Mouse (Mus musculus): ENCODE measurements around the gene Igsf9. TPM values are rescaled to one million over a fixed set of nuclear protein-coding genes. Genes with fewer than 3 reads are reported as not detected.
A peak's percentile ranks its signal among the peaks of the same experiment; 100 is the strongest.

Gene Igsf9
- polyA plus RNA-seq, 1 experiment from 2014 or later, result 1.1 TPM

DNA sequence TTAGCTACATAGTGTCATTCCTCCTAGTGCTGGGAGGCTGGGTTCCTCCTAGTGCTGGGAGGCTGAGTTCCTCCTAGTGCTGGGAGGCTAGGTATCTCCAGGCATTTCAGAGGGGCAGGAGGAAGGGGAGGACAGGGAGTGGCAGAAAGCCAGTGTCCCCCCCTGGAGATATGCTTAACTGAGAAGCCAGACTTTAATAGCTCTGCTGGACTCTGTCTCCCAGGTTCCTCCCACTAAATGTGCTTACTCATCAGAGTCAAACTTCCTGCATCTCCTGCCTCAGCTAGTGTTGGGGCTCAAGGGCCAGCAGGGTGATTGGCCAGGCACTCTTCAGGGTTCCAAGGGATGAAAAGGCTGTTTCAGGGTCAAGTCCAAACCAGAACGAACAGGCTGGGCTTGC lies 33.8 kb downstream of the Igsf9 start:
- 59% methylated on average over 1 of the region's 1 CpGs for WGBS
- no peak overlapping the region for H3K4me3 ChIP-seq (ENCODE audit: low read depth, low read length)
- no peaks in the 10 kb centered on the region for H3K27me3 ChIP-seq (replicated peaks; ENCODE audit: insufficient read depth, low read length)
- TF ChIP-seq EP300 (IDR thresholded peaks at IDR 0.05) (no peak), CTCF (IDR thresholded peaks at IDR 0.05) (no peak)
- peaks cover 31% of the 10 kb centered on the region for H3K4me1 ChIP-seq (ENCODE audit: insufficient read depth, low read depth, low read length)
- H3K27ac ChIP-seq (ENCODE audit: low read length), result peak overlapping the region; percentile 79
- ATAC-seq, result no peak
- H3K4me2 ChIP-seq (replicated peaks; ENCODE audit: low read depth, low read length), result no peak overlapping the region
- H3K36me3 ChIP-seq (ENCODE audit: insufficient read depth, low read length), result no peaks in the 10 kb centered on the region
- peaks cover 5% of the 10 kb centered on the region; the same call in 1 of the 2 replicates for H3K9me3 ChIP-seq (ENCODE audit: low read length)
- no peak overlapping the region for H3K9ac ChIP-seq (replicated peaks; ENCODE audit: low read depth)
- peak; percentile 5 for DNase-seq (ENCODE audit: low spot score)

DNA sequence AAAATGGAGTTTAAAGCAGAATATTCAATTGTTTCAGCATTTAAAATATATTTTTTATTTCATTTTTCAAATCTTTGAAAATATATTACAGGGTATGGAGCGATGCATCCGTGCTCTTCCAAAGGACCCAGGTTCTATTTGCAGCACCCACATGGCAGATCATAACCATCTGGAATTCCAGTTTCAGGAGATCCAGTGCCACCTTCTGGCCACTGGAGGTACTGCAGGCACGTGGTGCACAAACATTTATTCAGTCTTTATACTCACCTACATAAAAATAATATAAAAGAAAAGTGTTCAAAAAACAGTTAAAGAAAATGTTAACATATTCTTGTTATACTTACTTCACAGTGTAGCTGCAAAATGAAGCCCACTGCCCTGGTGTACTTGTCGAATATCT lies 36.4 kb downstream of the Igsf9 start:
- Histone ChIP-seq H3K9ac (replicated peaks; ENCODE audit: low read depth) (no peak overlapping the region), H3K27me3 (replicated peaks; ENCODE audit: insufficient read depth, low read length) (no peaks in the 10 kb centered on the region), H3K36me3 (ENCODE audit: insufficient read depth, low read length) (no peaks in the 10 kb centered on the region), H3K4me1 (ENCODE audit: insufficient read depth, low read depth, low read length) (peaks cover 29% of the 10 kb centered on the region; the same call in 1 of the 2 replicates), H3K4me2 (replicated peaks; ENCODE audit: low read depth, low read length) (no peak overlapping the region), H3K4me3 (ENCODE audit: low read depth, low read length) (no peak overlapping the region), H3K9me3 (ENCODE audit: low read length) (peaks cover 5% of the 10 kb centered on the region; the same call in 1 of the 2 replicates), H3K27ac (ENCODE audit: low read length) (no peak overlapping the region)
- DNase-seq (ENCODE audit: low spot score) (no peak), ATAC-seq (no peak)
- TF ChIP-seq CTCF (IDR thresholded peaks at IDR 0.05), result peak; percentile 69
- TF ChIP-seq EP300 (IDR thresholded peaks at IDR 0.05), result no peak
- 78% methylated on average over 4 of the region's 4 CpGs for WGBS

- Histone ChIP-seq H3K27ac (ENCODE audit: low read length) (no peak overlapping the region), H3K4me1 (ENCODE audit: insufficient read depth, low read depth, low read length) (peaks cover 18% of the 10 kb centered on the region)
- ATAC-seq, result no peak
Measured at GRCm38 (mm10) chr1:172519644-172520043, 38.1 kb downstream of the Igsf9 start.

GRCm38 (mm10) chr1:172520576-172521440 lies 39.2 kb downstream of the Igsf9 start, which contains the start of gene Cfap45:
Cfap45 (plus strand) TSS chr1:172520801.
- ATAC-seq (peak; percentile 78), DNase-seq (ENCODE audit: low spot score) (peak; percentile 97)
- Histone ChIP-seq H3K36me3 (ENCODE audit: insufficient read depth, low read length) (no peaks in the 10 kb centered on the region), H3K9ac (replicated peaks; ENCODE audit: low read depth) (no peak within 1 kb of the TSS), H3K4me2 (replicated peaks; ENCODE audit: low read depth, low read length) (peak within 1 kb of the TSS; percentile 57), H3K4me3 (ENCODE audit: low read depth, low read length) (peak within 1 kb of the TSS; percentile 29; the same call in 1 of the 2 replicates), H3K27me3 (replicated peaks; ENCODE audit: insufficient read depth, low read length) (no peaks in the 10 kb centered on the region), H3K27ac (ENCODE audit: low read length) (peak within 1 kb of the TSS; percentile 55), H3K4me1 (ENCODE audit: insufficient read depth, low read depth, low read length) (peaks cover 29% of the 10 kb centered on the region), H3K9me3 (ENCODE audit: low read length) (peaks cover 5% of the 10 kb centered on the region; the same call in 1 of the 2 replicates)
- TF ChIP-seq CTCF (IDR thresholded peaks at IDR 0.05) (no peak), EP300 (IDR thresholded peaks at IDR 0.05) (no peak; the same call in 1 of the 2 replicates)
- 3% methylated on average over 28 of the region's 28 CpGs for WGBS

More at GRCm38 (mm10) chr1:172519644-172520043, 38.1 kb downstream of the Igsf9 start:
- peaks cover 5% of the 10 kb centered on the region; the same call in 1 of the 2 replicates for H3K9me3 ChIP-seq (ENCODE audit: low read length)
- DNase-seq (ENCODE audit: low spot score), result no peak
- H3K27me3 ChIP-seq (replicated peaks; ENCODE audit: insufficient read depth, low read length), result no peaks in the 10 kb centered on the region
- no peak overlapping the region for H3K4me3 ChIP-seq (ENCODE audit: low read depth, low read length)
- no peak overlapping the region for H3K9ac ChIP-seq (replicated peaks; ENCODE audit: low read depth)
- H3K4me2 ChIP-seq (replicated peaks; ENCODE audit: low read depth, low read length), result no peak overlapping the region
- 59% methylated on average over 6 of the region's 6 CpGs for WGBS
- TF ChIP-seq CTCF (IDR thresholded peaks at IDR 0.05), result no peak
- H3K36me3 ChIP-seq (ENCODE audit: insufficient read depth, low read length), result no peaks in the 10 kb centered on the region

GRCm38 (mm10) chr1:172522524-172522923 lies 40.9 kb downstream of the Igsf9 start:
- H3K4me1 ChIP-seq (ENCODE audit: insufficient read depth, low read depth, low read length), result peaks cover 35% of the 10 kb centered on the region
- H3K27me3 ChIP-seq (replicated peaks; ENCODE audit: insufficient read depth, low read length), result no peaks in the 10 kb centered on the region
- TF ChIP-seq EP300 (IDR thresholded peaks at IDR 0.05) (no peak), CTCF (IDR thresholded peaks at IDR 0.05) (no peak)
- no peak overlapping the region for H3K4me3 ChIP-seq (ENCODE audit: low read depth, low read length)
- no peak overlapping the region for H3K9ac ChIP-seq (replicated peaks; ENCODE audit: low read depth)
- DNase-seq (ENCODE audit: low spot score), result peak; percentile 42
- no peak overlapping the region for H3K4me2 ChIP-seq (replicated peaks; ENCODE audit: low read depth, low read length)
- no peak for ATAC-seq
- peaks cover 2% of the 10 kb centered on the region; the same call in 1 of the 2 replicates for H3K9me3 ChIP-seq (ENCODE audit: low read length)
- no peak overlapping the region for H3K27ac ChIP-seq (ENCODE audit: low read length)
- WGBS, result 45% methylated on average over 7 of the region's 7 CpGs
- H3K36me3 ChIP-seq (ENCODE audit: insufficient read depth, low read length), result no peaks in the 10 kb centered on the region

DNA sequence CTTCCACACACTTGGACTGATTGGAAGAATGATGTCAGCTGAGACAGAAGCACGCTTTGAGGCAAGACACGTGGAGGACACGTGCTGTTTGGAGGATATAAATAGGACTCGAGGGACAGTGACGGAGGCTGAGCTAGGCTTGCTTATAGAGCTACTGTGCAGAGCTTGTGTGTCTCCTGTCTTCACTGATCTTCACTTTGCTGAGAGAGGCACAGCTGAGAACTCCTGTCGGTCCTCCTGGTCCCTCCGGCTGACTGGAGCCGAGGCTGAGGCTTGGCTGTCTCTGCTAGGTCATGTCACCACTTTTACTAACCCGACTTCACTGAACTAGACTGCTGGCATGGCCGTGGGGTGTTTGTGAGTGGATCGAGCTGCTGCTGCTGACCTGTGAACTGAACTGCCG lies 42.1 kb downstream of the Igsf9 start:
- Histone ChIP-seq H3K27ac (ENCODE audit: low read length) (no peak overlapping the region; the same call in 1 of the 2 replicates), H3K4me1 (ENCODE audit: insufficient read depth, low read depth, low read length) (peaks cover 35% of the 10 kb centered on the region), H3K4me2 (replicated peaks; ENCODE audit: low read depth, low read length) (no peak overlapping the region), H3K36me3 (ENCODE audit: insufficient read depth, low read length) (no peaks in the 10 kb centered on the region), H3K9ac (replicated peaks; ENCODE audit: low read depth) (no peak overlapping the region), H3K9me3 (ENCODE audit: low read length) (no peaks in the 10 kb centered on the region), H3K4me3 (ENCODE audit: low read depth, low read length) (no peak overlapping the region), H3K27me3 (replicated peaks; ENCODE audit: insufficient read depth, low read length) (no peaks in the 10 kb centered on the region)
- peak; percentile 80 for TF ChIP-seq EP300 (IDR thresholded peaks at IDR 0.05)
- TF ChIP-seq CTCF (IDR thresholded peaks at IDR 0.05), result no peak
- ATAC-seq, result peak; percentile 36
- WGBS, result 31% methylated on average over 12 of the region's 12 CpGs
- peak; percentile 78 for DNase-seq (ENCODE audit: low spot score)
